Mouse (Mus musculus) heart, embryonic 12.5 days (tissue): ENCODE results near the gene Rtp2. TPM values are rescaled to one million over a fixed set of nuclear protein-coding genes. Genes with fewer than 3 reads are reported as not detected.

Source experiments
- ATAC-seq: fragments of 200-750 bp; cut with Nextera tagmentation; 2 replicates; pipeline ENCODE4 v1.8.0; 2017; ENCODE audit warnings: moderate TSS enrichment, moderate library complexity; ENCODE audit not compliant: insufficient number of reproducible peaks, low FRiP score
- H3K27ac ChIP-seq: fragments of 300-500 bp; sonication (generic); 2 replicates; pipeline ENCODE4 v1.5.1; 2016; ENCODE audit warnings: mild to moderate bottlenecking, moderate library complexity; ENCODE audit not compliant: poor library complexity, severe bottlenecking
- H3K27me3 ChIP-seq: fragments of 300-500 bp; sonication (generic); replicated peaks from 2 replicates; pipeline ENCODE4 v1.6.1; 2016; ENCODE audit warnings: mild to moderate bottlenecking, moderate library complexity
- H3K36me3 ChIP-seq: fragments of 300-500 bp; sonication (generic); 2 replicates; pipeline ENCODE4 v1.6.1; 2016; ENCODE audit warnings: mild to moderate bottlenecking, moderate library complexity
- H3K4me1 ChIP-seq: fragments of 300-500 bp; sonication (generic); replicated peaks from 2 replicates; pipeline ENCODE4 v1.6.1; 2016; ENCODE audit warnings: mild to moderate bottlenecking
- H3K4me2 ChIP-seq: fragments of 300-500 bp; sonication (generic); 2 replicates; pipeline ENCODE4 v1.6.1; 2016; ENCODE audit warnings: mild to moderate bottlenecking, moderate library complexity
- H3K4me3 ChIP-seq: fragments of 300-500 bp; sonication (generic); 2 replicates; pipeline ENCODE4 v1.5.1; 2016; ENCODE audit warnings: mild to moderate bottlenecking
- H3K9ac ChIP-seq: fragments of 300-500 bp; sonication (generic); 2 replicates; pipeline ENCODE4 v1.6.1; 2016; ENCODE audit warnings: mild to moderate bottlenecking, moderate library complexity
- H3K9me3 ChIP-seq: fragments of 300-500 bp; sonication (generic); replicated peaks from 2 replicates; pipeline ENCODE4 v1.6.1; 2016; ENCODE audit warnings: mild to moderate bottlenecking, moderate library complexity
- WGBS: fragments of 180-500 bp; shearing (Covaris S2); methylation state at CpG from one replicate; pipeline ENCODE4 v1.1.7; 2016; 5-methylcytosine and 5-hydroxymethylcytosine counted together
- polyA plus RNA-seq: library from polyadenylated mRNA; unstranded; fragments of >200 nt; fragmentation: Nextera tagmentation; extraction: Ambion mirVana; gene quantifications from 2 replicates; pipeline ENCODE4 v1.2.1, GENCODE M21; 2016

The Rtp2 gene
- polyA plus RNA-seq, 1 experiment from 2014 or later: not detected

- Histone ChIP-seq H3K4me1 (no peaks in the 10 kb centered on the region), H3K4me2 (no peak overlapping the region), H3K9me3 (no peaks in the 10 kb centered on the region), H3K9ac (no peak overlapping the region), H3K36me3 (no peaks in the 10 kb centered on the region), H3K27ac (no peak overlapping the region), H3K27me3 (peaks cover 43% of the 10 kb centered on the region), H3K4me3 (no peak overlapping the region)
- WGBS: 6% methylated on average over 9 of the region's 9 CpGs
- ATAC-seq: no peak
These were observed 42.0 kb downstream of the Rtp2 start for GRCm38 (mm10) chr16:23890151-23890550.

GRCm38 (mm10) chr16:23887910-23888579 is 44.1 kb downstream of the Rtp2 start:
- WGBS: 74% methylated on average over 10 of the region's 10 CpGs

GRCm38 (mm10) chr16:23885098-23885497 is 47.1 kb downstream of the Rtp2 start:
- H3K36me3 ChIP-seq: no peaks in the 10 kb centered on the region
- no peak for ATAC-seq
- H3K9ac ChIP-seq: no peak overlapping the region
- H3K27me3 ChIP-seq: peaks cover 15% of the 10 kb centered on the region
- WGBS: 78% methylated on average over 12 of the region's 12 CpGs
- H3K4me2 ChIP-seq: no peak overlapping the region
- no peaks in the 10 kb centered on the region for H3K4me1 ChIP-seq
- no peak overlapping the region for H3K4me3 ChIP-seq
- H3K9me3 ChIP-seq: no peaks in the 10 kb centered on the region
- no peak overlapping the region for H3K27ac ChIP-seq

More at GRCm38 (mm10) chr16:23887910-23888579, 44.1 kb downstream of the Rtp2 start:
- no peak overlapping the region for H3K9ac ChIP-seq
- no peaks in the 10 kb centered on the region for H3K36me3 ChIP-seq
- H3K4me2 ChIP-seq: no peak overlapping the region
- no peak overlapping the region for H3K4me3 ChIP-seq
- ATAC-seq: no peak
- no peak overlapping the region for H3K27ac ChIP-seq
- no peaks in the 10 kb centered on the region for H3K4me1 ChIP-seq
- H3K9me3 ChIP-seq: no peaks in the 10 kb centered on the region
- peaks cover 41% of the 10 kb centered on the region for H3K27me3 ChIP-seq

Other genes starting within 250 kb of the Rtp2 start
- gene Sst, start 41.4 kb downstream of the Rtp2 start, polyA plus RNA-seq: 0.26 TPM in 1 of 2 replicates, not detected in the other
- gene Gm37419, start 56.1 kb upstream of the Rtp2 start, polyA plus RNA-seq: not detected in 2 replicates
- 0.24 and 0.35 TPM in 2 replicates for gene Bcl6, start 56.5 kb upstream of the Rtp2 start, polyA plus RNA-seq